Mouse (Mus musculus) thymus, adult 2 months (tissue): ENCODE measurements around the gene BC025446. TPM values are rescaled to one million over a fixed set of nuclear protein-coding genes. Genes with fewer than 3 reads are reported as not detected.

ENCODE experiments used
- DNase-seq: peaks from one replicate; pipeline ENCODE4 v3.0.0; 2021
- H3K27ac ChIP-seq: fragments of 200-500 bp; 2 replicates; pipeline ENCODE4 v1.5.1; 2012; ENCODE audit warnings: low read length, control low read depth; ENCODE audit not compliant: control insufficient read depth, insufficient read depth
- H3K27me3 ChIP-seq: fragments of 200-500 bp; 2 replicates; pipeline ENCODE4 v1.6.1; 2012; ENCODE audit warnings: mild to moderate bottlenecking, low read length, moderate library complexity, mixed read lengths; ENCODE audit not compliant: control insufficient read depth, insufficient read depth
- H3K36me3 ChIP-seq: fragments of 200-500 bp; 2 replicates; pipeline ENCODE4 v1.6.1; 2012; ENCODE audit warnings: mild to moderate bottlenecking, low read length, moderate library complexity; ENCODE audit not compliant: control insufficient read depth, insufficient read depth
- H3K4me1 ChIP-seq: fragments of 200-500 bp; replicated peaks from 2 replicates; pipeline ENCODE4 v1.6.1; 2012; ENCODE audit warnings: low read length; ENCODE audit not compliant: control insufficient read depth, insufficient read depth
- H3K4me3 ChIP-seq: fragments of 200-500 bp; 2 replicates; pipeline ENCODE4 v1.5.1; 2012; ENCODE audit warnings: mild to moderate bottlenecking, low read length, control low read depth, moderate library complexity; ENCODE audit not compliant: control insufficient read depth, insufficient read depth
- CTCF ChIP-seq: fragments of 200-500 bp; IDR thresholded peaks from 2 replicates; pipeline ENCODE4 v1.5.1; 2012; ENCODE audit warnings: mild to moderate bottlenecking, control low read depth, low read length, moderate library complexity, borderline replicate concordance; ENCODE audit not compliant: control insufficient read depth, poor library complexity, insufficient read depth; ENCODE audit errors: extremely low read depth
- POLR2A ChIP-seq: fragments of 200-500 bp; IDR thresholded peaks from 2 replicates; pipeline ENCODE4 v1.6.1; 2012; ENCODE audit warnings: mild to moderate bottlenecking, low read length, control low read depth, moderate library complexity; ENCODE audit not compliant: control insufficient read depth, poor library complexity, insufficient read depth; ENCODE audit errors: extremely low read depth
- WGBS: fragments of 180-500 bp; shearing (Covaris S2); methylation state at CpG from one replicate; pipeline ENCODE4 v1.1.7; 2018; 5-methylcytosine and 5-hydroxymethylcytosine counted together
- polyA plus RNA-seq: library from polyadenylated mRNA; depleted of rRNA; stranded (reverse); fragments of >200 nt; gene quantifications from 2 replicates; pipeline ENCODE4 v1.2.3, GENCODE M21; 2012

The BC025446 gene
- polyA plus RNA-seq, 1 experiment = 0.18 TPM

DNA sequence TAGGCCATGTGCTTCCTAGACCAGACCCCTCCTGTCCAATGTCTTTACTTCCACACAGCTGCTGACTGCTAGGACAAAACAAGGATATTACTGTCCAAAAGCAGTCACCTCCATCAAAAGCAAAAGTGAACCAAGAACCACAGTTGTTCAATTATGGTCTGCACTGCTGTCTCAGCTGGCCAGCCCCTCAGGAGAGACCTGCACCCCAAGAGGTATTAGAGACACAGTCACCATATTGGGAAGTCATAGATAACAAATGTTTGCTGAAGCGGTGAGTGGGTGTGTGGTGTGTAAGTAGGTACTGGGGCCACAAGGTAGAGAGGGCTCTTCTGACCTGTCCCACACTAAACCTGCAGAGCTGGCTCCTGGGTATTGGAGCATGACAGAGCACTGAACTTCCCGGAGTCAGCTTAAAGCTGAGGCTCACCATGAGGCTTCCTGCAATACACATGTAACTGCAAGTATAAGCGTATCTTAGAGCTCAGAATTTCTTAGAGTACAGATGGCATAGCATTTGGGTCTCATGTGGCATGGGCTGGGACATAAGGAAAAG lies 21.6 kb downstream of the BC025446 start:
- DNase-seq = no peak
- no peaks in the 10 kb centered on the region for H3K36me3 ChIP-seq
- 93% methylated on average over 3 of the region's 3 CpGs for WGBS
- no peak overlapping the region for H3K4me3 ChIP-seq
- no peak overlapping the region for H3K27ac ChIP-seq
- TF ChIP-seq CTCF = no peak
- TF ChIP-seq POLR2A = no peak
- no peaks in the 10 kb centered on the region for H3K4me1 ChIP-seq
- H3K27me3 ChIP-seq = no peaks in the 10 kb centered on the region

- no peak overlapping the region for H3K4me3 ChIP-seq
- DNase-seq = no peak
- H3K4me1 ChIP-seq = no peaks in the 10 kb centered on the region
- no peak for TF ChIP-seq CTCF
- TF ChIP-seq POLR2A = no peak
- no peaks in the 10 kb centered on the region for H3K36me3 ChIP-seq
- H3K27ac ChIP-seq = no peak overlapping the region
- H3K27me3 ChIP-seq = no peaks in the 10 kb centered on the region
- 99% methylated on average over 2 of the region's 2 CpGs for WGBS
Measured at GRCm38 (mm10) chr15:75240558-75240957, 24.4 kb downstream of the BC025446 start.

- 91% methylated on average over 3 of the region's 3 CpGs for WGBS
- TF ChIP-seq POLR2A = no peak
- TF ChIP-seq CTCF = no peak
- Histone ChIP-seq H3K4me3 (no peak overlapping the region), H3K27ac (no peak overlapping the region), H3K4me1 (no peaks in the 10 kb centered on the region), H3K36me3 (no peaks in the 10 kb centered on the region), H3K27me3 (no peaks in the 10 kb centered on the region)
- DNase-seq = no peak
Measured at GRCm38 (mm10) chr15:75242756-75243640, 26.8 kb downstream of the BC025446 start.

DNA sequence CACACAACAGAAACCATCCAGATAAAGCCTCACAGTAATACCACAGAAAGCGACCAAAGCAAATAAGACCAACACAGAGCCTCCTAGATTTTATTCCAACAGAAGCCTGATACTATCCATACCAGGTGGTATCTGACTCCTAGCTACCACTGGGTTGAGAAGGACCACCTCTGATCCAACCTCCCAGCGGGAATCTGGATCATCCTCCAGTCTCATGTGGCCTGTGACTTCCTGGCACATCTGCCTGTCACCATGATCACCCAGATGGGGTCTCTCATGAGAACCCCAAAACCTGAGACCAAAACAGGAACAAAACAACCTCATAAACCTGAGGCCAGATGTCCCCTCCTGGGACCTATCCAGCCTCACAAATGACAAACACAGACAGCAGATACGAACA lies 38.5 kb downstream of the BC025446 start:
- TF ChIP-seq CTCF = no peak
- no peak for TF ChIP-seq POLR2A
- Histone ChIP-seq H3K27ac (no peak overlapping the region), H3K27me3 (no peaks in the 10 kb centered on the region), H3K4me1 (no peaks in the 10 kb centered on the region), H3K4me3 (no peak overlapping the region), H3K36me3 (no peaks in the 10 kb centered on the region)
- DNase-seq = no peak
- 92% methylated on average over 3 of the region's 3 CpGs for WGBS

- Histone ChIP-seq H3K27me3 (no peaks in the 10 kb centered on the region), H3K4me3 (no peak overlapping the region), H3K27ac (no peak overlapping the region), H3K36me3 (no peaks in the 10 kb centered on the region), H3K4me1 (no peaks in the 10 kb centered on the region)
- TF ChIP-seq CTCF (no peak), POLR2A (no peak)
- no peak for DNase-seq
Measured at GRCm38 (mm10) chr15:75265863-75266262, 49.7 kb downstream of the BC025446 start.

DNA sequence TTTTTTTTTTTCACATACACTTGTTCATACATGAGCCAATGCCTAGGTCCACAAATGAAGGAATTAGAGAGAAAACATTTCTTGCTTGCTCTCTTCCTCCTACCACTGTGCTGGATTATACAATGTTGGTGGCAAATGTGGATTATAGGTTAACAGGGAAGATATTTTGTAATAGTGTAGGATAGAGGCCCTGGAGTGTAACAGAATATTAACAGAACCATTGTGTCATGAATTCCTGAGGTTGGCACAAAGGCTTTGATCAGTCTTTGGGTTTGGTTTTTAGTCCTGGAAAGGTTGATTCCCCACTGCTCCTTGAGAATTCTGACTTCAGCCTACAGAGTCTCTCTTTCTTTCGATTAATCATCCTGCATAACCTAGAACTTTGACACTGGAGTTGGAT lies 50.5 kb downstream of the BC025446 start:
- no peak for DNase-seq
- no peak for TF ChIP-seq POLR2A
- TF ChIP-seq CTCF = no peak
- H3K4me1 ChIP-seq = no peaks in the 10 kb centered on the region
- 70% methylated on average over 1 of the region's 1 CpGs for WGBS
- H3K4me3 ChIP-seq = no peak overlapping the region
- H3K27ac ChIP-seq = no peak overlapping the region
- no peaks in the 10 kb centered on the region for H3K36me3 ChIP-seq
- no peaks in the 10 kb centered on the region for H3K27me3 ChIP-seq
